ENCODE assay signal across 22 mouse cellular contexts in the genomic region with DNA sequence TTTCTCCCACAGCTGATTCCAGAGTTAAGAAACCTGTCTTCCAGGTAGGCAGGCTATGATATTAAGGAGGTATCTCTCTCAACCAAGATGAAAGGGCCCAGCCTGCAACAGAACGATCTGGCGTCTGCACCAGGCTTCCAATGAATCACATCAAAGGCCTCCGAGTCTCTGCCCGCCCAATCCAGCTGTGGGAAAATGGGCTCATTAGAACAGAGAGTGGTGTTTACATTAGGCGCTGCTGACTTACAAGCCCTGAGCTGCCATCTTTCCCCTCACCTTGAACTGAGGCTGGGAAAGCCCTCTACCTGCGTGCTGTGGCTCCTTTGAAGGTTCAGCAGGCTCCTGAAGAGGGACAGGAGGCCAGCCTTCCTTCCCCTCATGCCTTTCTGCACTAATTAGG.
"Had no signal": no experiment of that assay in that cellular context is flagged by ENCODE, and none has a peak within 500 bp of the region (broad histone marks: within the 10 kb centered on the region; RNA-seq: fewer than 3 reads in every experiment).

No protein-coding gene starts in this region.

- H3K9me3 ChIP-seq: limb, embryonic 12.5 days; limb, embryonic 15.5 days; neural tube, embryonic 12.5 days; neural tube, embryonic 15.5 days had no signal

- H3K36me3 ChIP-seq: limb, embryonic 12.5 days; limb, embryonic 15.5 days; neural tube, embryonic 12.5 days; neural tube, embryonic 15.5 days had no signal

- DNase-seq: kidney, adult 18-20 months; kidney, adult 9 months; kidney, postnatal 14 days; kidney, postnatal 4 days; left cerebral cortex, postnatal 4 days; liver, postnatal 0 days; lung, embryonic 14.5 days; right cerebral cortex, adult 18-20 months; right cerebral cortex, postnatal 14 days; right cerebral cortex, postnatal 4 days; thymus, adult 18-20 months; thymus, postnatal 14 days; thymus, postnatal 4 days had no signal

- ATAC-seq: liver, postnatal 0 days; lung, postnatal 0 days had no signal

- H3K4me1 ChIP-seq: limb, embryonic 15.5 days; neural tube, embryonic 12.5 days; neural tube, embryonic 15.5 days had no signal

- H3K9ac ChIP-seq: limb, embryonic 12.5 days; limb, embryonic 15.5 days; liver, embryonic 14.5 days; liver, postnatal 0 days; lung, embryonic 14.5 days; neural tube, embryonic 12.5 days; neural tube, embryonic 15.5 days had no signal

- H3K27ac ChIP-seq: limb, embryonic 12.5 days; limb, embryonic 15.5 days; liver, embryonic 14.5 days; macrophage; neural tube, embryonic 12.5 days; neural tube, embryonic 15.5 days; stomach, postnatal 0 days had no signal

- H3K4me2 ChIP-seq: limb, embryonic 12.5 days; limb, embryonic 15.5 days; liver, embryonic 11.5 days; lung, embryonic 14.5 days; neural tube, embryonic 12.5 days; neural tube, embryonic 15.5 days had no signal

- H3K27me3 ChIP-seq: limb, embryonic 12.5 days; limb, embryonic 15.5 days; neural tube, embryonic 12.5 days; neural tube, embryonic 15.5 days had no signal

- H3K4me3 ChIP-seq: limb, embryonic 12.5 days; limb, embryonic 15.5 days; neural tube, embryonic 12.5 days; neural tube, embryonic 15.5 days had no signal
